Mouse (Mus musculus): ENCODE measurements around the gene Plpp7.

Plpp7 gene

DNA sequence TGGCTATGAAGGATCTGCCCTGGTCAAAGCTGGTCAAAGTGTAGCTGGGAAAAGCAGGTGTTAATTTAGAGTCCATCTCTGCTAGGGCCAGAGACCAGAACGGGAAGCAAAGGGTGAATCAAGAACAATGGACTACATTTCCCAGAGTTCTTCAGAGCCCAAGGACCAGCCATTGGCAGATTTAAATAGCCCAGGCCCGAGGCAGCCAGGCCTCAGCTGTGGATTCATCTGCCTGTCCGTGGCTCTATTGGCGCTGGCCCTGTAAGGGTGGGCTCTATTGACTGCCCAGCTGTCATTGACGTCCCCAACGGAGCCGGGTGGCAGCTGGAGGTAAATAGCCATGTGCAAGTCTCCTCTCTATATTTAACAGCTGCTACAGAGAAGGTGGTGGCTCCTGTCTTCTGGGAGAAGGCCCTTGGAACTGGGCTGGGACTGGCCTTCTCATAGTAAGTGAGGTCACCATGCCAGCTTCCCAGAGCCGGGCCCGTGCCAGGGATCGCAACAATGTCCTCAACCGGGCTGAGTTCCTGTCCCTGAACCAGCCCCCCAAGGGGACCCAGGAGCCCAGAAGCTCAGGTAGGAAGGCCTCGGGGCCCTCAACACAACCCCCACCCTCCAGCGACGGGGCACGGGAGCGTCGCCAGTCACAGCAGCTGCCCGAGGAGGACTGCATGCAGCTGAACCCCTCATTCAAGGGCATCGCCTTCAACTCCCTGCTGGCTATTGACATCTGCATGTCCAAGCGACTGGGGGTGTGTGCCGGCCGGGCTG, at the start of gene Plpp7:
TSS of gene Plpp7 (plus strand) at position 178 of the 771 bp plus-strand sequence.
- DNase-seq, result no peak

- DNase-seq, result peak in 1 of 2 experiments; percentile 70
These were observed 49.3 kb upstream of the Plpp7 start for GRCm38 (mm10) chr2:32046009-32046408.

- peak; percentile 79 to 87 for DNase-seq
These were observed 48.0 kb upstream of the Plpp7 start for GRCm38 (mm10) chr2:32047323-32047722.

GRCm38 (mm10) chr2:32051791-32052190, 43.5 kb upstream of the Plpp7 start:
- no peak for DNase-seq

DNA sequence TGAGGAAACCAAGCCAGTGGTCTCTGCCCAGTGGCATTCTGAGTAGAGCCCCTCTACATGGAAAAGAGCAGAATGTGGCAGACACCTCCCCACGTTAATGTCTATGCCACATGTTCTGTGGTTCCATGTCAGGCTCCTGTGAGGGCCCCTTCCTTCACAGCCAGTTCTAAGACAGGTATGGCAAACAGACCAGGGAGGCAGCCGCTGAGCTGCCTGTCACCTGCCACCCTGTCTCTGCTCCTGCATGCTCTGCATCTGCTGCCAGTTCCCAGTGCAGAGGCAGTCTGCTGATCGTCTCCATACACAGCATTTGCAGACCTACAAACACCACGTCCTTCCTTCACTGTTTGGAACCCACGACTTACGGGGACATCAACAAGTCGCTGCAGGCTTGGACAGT, 42.9 kb upstream of the Plpp7 start:
- DNase-seq, result no peak

DNA sequence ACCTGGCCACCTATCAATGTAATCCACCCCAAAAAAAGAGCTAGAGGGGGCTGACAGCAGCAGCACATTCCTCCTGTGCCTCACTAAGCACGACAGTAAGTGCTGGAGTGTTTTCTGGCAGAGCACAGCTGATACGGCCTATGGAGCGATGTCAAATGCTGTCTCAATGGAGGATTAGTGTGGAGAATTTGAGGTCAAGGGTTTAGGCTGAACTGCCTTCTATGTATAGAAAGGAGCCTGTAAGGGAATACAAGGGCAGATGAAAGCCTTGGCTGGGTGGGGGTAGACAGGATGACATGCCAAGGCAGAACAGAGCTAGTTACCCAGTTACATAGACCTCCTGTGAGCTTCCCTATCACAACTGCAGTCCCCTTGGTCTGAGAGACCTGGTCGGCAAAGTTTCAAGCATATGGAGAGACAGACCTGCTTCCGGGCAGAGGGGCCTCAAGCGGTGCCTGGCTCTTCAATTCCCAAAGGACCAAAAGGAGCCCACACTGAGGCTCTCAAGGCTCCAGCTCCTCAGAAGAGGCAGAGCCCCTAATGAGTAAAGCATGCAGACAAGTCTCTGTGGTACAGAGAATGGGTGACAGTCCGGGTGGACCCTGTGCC, 39.9 kb upstream of the Plpp7 start:
- peak in 1 of 2 experiments; percentile 38 for DNase-seq

DNA sequence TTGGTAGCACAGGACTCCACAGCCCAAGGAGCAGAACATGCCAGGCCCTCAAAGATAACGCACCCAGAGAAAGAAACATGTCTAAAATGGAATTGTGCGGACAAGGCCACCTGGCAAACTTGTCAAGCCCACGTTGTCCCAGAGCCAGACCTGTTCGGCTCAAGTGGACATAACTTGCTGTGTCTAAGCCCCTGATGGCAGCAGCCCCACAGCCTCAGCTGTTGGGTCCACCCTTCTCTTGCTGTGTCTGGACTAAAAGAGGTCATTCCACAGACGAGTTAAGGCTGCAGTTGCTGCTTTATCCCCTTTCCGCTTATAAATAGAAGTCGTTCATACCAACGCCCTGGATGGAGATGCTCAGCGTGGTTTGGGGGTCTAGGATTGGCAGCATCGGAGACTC, 38.8 kb upstream of the Plpp7 start:
- DNase-seq, result no peak

GRCm38 (mm10) chr2:32057360-32057759, 38.0 kb upstream of the Plpp7 start:
- DNase-seq, result peak in 1 of 2 experiments; percentile 73

- no peak for DNase-seq
These were observed 37.5 kb upstream of the Plpp7 start for GRCm38 (mm10) chr2:32057794-32058193.

DNA sequence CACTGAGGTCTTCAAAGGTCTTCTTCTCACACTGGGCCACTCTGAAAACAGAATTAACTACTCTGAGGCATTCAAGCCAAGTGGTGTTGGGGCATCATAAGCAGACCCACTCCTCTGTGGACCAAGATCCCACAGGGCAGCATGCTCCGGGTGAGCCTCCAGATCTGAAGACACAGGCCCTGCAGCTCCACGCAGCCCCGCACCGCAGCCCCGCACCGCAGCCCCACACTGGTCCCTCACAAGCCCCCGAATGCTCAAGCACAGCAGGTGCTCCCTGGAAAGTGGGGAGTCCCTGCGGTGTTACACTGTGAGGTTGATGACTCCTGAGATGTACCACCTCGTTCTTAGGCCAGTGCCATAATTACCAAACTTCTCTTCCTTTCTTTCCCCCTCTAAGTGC, 37.1 kb upstream of the Plpp7 start:
- DNase-seq, result no peak

GRCm38 (mm10) chr2:32058716-32059115, 36.6 kb upstream of the Plpp7 start:
- no peak for DNase-seq

GRCm38 (mm10) chr2:32059613-32060012, 35.7 kb upstream of the Plpp7 start:
- no peak for DNase-seq

DNA sequence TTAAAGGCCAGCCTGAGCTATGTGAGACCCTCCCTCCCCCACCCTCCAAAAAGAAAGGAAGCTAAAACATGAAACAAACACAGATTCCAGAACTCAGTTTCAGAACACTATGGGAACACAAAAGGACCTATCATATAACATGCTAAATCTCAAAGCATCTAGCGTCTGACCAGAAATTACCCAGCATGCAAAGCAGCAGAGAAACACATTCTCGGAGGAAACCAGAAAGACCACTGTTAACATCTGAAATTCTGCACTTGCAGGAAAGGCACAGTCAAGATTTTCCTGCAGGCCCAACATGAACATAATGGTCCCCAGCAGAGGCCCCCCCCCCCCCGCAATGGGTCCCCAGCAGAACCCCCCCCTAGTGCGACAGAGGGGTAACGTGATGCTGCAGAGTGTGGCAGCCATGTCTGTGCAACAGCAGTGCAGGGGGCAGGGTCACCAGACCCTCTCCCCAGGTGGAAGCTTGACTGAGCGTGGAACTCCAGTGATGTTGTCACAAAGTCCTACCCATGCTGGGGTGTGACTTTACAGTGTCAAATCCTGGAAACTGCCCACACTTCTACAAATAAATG, 35.0 kb upstream of the Plpp7 start:
- DNase-seq, result no peak

- DNase-seq, result no peak
These were observed 34.1 kb upstream of the Plpp7 start for GRCm38 (mm10) chr2:32061189-32061588.

DNA sequence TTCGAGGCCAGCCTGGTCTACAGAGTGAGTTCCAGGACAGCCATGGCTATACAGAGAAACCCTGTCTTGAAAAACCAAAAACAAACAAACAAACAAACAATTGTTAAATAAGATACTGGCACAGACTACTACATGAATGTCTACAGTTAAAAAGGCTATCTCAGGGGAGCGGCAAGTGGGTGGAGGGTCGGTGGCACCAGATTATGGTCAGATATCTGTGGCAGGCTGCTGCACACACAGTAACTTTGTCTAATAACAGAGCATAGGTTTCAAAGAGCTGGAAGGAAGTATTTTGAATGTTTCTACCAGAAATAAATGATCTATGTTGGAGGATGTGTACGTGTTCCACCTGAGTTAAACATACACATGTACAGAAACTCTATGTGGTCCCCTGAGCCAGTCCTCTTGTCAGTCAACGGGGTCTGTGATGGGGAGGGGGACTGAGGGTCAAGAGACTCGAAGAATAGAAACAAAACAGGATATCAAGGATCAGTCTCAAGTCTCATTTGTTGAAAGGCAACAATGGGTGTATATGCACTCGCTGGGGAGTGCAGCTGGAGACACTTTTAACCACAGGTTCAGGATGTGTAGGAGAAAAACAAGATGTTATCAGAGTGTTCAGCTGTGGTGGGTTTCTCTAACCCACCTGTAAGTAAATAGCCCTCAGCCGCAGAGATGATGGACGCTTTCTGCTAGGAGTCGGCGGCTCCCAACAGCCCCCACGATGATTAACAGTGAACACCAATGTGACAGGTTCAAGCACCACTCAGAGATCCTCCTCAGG, 33.4 kb upstream of the Plpp7 start:
- peak in 1 of 2 experiments; percentile 78 for DNase-seq

DNA sequence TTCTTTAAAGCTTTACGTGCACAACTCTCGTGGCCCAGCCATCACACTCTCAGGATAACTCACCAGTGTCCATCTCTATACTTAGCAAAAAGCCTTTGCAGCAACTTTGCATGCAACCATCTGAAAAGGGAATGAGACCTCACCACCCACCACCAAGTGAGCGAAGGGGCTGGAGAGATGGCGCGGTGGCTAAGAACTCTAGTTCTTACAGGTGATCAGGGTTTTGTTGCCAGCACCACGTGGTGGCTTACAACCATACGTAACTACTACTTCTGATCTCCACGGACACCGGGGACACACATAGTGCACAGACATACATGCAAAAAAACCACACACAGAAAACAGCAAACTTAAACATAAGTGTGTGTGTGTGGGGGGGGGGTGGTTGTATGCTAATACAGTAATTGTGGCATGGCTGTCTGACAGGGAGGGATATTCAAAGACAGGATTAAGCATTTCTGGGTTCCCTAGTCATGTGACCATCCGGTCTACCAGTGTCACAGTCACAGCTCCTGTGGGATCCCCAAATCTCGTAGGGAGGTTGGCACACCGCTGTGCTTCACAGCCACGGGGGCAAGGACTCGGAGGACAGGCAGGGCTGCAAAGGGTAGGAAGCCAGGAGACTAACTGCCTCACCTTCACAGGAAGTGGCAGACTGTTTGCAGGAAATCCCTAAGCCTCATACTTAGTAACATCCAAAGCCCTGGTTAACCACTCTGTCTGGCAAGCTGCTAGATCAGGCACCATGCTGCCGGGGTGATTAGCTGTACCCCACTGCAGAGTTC, 32.5 kb upstream of the Plpp7 start:
- peak; percentile 63 to 86 for DNase-seq

DNA sequence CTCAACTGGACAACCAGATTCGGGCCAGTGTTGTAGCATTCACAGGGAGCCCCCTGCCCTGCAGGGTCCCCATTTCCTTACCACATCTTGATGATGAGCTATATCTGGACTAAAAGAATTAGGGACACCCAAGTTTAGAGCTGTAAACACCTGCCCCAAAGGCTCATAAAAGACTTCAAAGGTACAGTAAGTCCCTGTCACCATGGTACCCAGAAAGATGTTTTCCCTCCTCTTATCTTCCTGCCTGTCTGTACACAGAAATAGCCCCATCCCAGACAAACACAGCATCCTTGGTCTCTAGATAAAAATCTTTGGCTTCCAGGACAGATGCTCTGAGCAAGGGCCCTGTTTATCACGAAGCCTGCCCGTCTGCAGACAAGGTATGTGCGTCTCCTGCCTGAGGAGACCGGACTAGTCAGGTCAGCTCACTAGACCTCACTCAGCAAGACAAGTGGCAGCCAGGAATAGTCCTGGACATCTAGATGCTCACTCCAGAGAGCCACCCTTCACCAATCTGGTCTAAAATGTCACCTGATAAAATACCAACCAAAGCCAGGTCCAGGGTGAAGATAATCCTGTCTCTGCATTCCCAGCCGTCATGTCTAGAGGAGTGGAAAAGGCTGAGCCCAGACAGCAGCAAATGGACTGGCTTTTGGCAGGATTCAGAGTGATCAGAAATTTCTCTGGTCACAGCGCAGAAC, 31.7 kb upstream of the Plpp7 start:
- DNase-seq, result no peak

DNA sequence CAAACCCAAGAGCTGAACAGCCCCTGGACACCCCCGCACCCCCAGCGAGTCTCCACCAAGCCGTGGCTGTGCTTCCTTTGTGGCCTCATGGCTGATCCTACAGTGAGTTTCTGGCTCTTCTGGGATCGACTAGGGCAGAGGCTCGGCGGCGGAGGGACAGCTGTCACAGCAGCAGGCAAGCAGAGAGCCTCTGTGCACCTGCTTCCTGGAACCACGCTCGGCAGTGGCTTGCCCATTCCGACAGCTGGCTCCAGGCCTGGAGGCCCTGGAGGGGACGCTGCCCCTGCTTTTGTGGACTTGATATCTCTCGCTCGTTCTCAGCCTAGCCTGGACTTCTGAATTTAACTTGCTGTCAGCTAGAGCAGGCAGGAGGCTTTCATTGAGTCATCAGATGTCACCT, 30.4 kb upstream of the Plpp7 start:
- peak; percentile 72 to 78 for DNase-seq

DNA sequence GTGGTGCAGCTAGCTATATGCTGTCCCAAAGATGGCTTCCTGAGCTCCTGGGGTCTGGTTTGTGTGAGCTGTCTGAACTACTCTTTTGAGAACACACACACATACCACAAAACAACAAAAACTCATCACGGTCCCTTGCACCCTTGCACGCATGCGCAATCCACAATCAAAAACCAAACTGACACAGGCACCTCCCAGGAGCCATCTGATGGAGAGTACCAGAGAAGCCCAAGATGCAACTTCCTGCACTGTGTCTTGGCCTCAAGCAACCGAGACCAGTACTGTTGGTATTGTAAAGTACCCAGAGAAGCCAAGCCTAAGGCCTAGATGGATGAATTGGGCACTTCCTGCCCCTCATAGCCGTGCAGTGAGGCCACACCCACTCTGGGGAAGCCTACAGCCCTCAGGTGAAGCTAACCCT, 29.9 kb upstream of the Plpp7 start:
- peak; percentile 60 to 80 for DNase-seq

- DNase-seq, result no peak
These were observed 29.3 kb upstream of the Plpp7 start for GRCm38 (mm10) chr2:32066005-32066404.

- DNase-seq, result peak in 1 of 2 experiments; percentile 18
These were observed 26.3 kb upstream of the Plpp7 start for GRCm38 (mm10) chr2:32068811-32069607.
